Mouse (Mus musculus) midbrain, postnatal 0 days (tissue): ENCODE results near the gene Gm4450. TPM values are rescaled to one million over a fixed set of nuclear protein-coding genes. Genes with fewer than 3 reads are reported as not detected.
"Not testable (repeated sequence)": the region's sequence is repeated elsewhere in the genome, so short reads cannot be mapped to it uniquely, and the experiment has no call there.

Experiments used
- ATAC-seq: fragments of 200-750 bp; cut with Nextera tagmentation; 2 replicates; pipeline ENCODE4 v1.8.0; 2017; ENCODE audit warnings: moderate number of reproducible peaks, mild to moderate bottlenecking, moderate TSS enrichment, moderate library complexity; ENCODE audit not compliant: low FRiP score
- DNase-seq: peaks from one replicate; pipeline ENCODE4 v3.0.0-alpha.2; 2015; ENCODE audit warnings: low spot score
- H3K27ac ChIP-seq: fragments of 300-500 bp; sonication (generic); 2 replicates; pipeline ENCODE4 v1.5.1; 2014; ENCODE audit warnings: low read depth, mild to moderate bottlenecking, low read length, mixed read lengths
- H3K27me3 ChIP-seq: fragments of 300-500 bp; sonication (generic); 2 replicates; pipeline ENCODE4 v1.6.1; 2014; ENCODE audit warnings: low read length, control low read depth, mixed read lengths; ENCODE audit not compliant: insufficient read depth
- H3K36me3 ChIP-seq: fragments of 300-500 bp; sonication (generic); 2 replicates; pipeline ENCODE4 v1.6.1; 2014; ENCODE audit warnings: low read length, control low read depth, mixed read lengths; ENCODE audit not compliant: insufficient read depth
- H3K4me1 ChIP-seq: fragments of 300-500 bp; sonication (generic); 2 replicates; pipeline ENCODE4 v1.6.1; 2014; ENCODE audit warnings: mild to moderate bottlenecking, control low read depth, antibody characterized with exemption, low read length, mixed read lengths; ENCODE audit not compliant: insufficient read depth
- H3K4me2 ChIP-seq: fragments of 300-500 bp; sonication (generic); 2 replicates; pipeline ENCODE4 v1.6.1; 2014; ENCODE audit warnings: low read depth, mild to moderate bottlenecking, low read length, mixed read lengths; ENCODE audit not compliant: poor library complexity, severe bottlenecking
- H3K4me3 ChIP-seq: fragments of 300-500 bp; sonication (generic); 2 replicates; pipeline ENCODE4 v1.5.1; 2014; ENCODE audit warnings: low read depth, mild to moderate bottlenecking, low read length, moderate library complexity
- H3K9ac ChIP-seq: fragments of 300-500 bp; sonication (generic); replicated peaks from 2 replicates; pipeline ENCODE4 v1.6.1; 2014; ENCODE audit warnings: mild to moderate bottlenecking, low read length, moderate library complexity, mixed read lengths; ENCODE audit not compliant: poor library complexity, severe bottlenecking
- H3K9me3 ChIP-seq: fragments of 300-500 bp; sonication (generic); 2 replicates; pipeline ENCODE4 v1.6.1; 2016; ENCODE audit warnings: low read length, control low read depth
- CTCF ChIP-seq: IDR thresholded peaks from 2 replicates; pipeline ENCODE4 v1.5.1; 2016; ENCODE audit warnings: antibody characterized with exemption, mild to moderate bottlenecking
- WGBS: fragments of 180-500 bp; shearing (Covaris S2); extraction: QIAGEN DNeasy Blood & Tissue Kit; methylation state at CpG from one replicate; pipeline ENCODE4 v1.1.7; 2014; 5-methylcytosine and 5-hydroxymethylcytosine counted together
- polyA plus RNA-seq: library from polyadenylated mRNA; unstranded; fragments of >200 nt; fragmentation: Nextera tagmentation; extraction: Ambion mirVana; gene quantifications from 2 replicates; pipeline ENCODE4 v1.2.1, GENCODE M21; 2015
- total RNA-seq: library from RNA; depleted of rRNA; stranded (reverse); fragments of >200 nt; gene quantifications from 2 replicates; pipeline ENCODE4 v1.2.3, GENCODE M21; 2014

Gm4450 gene
- total and polyA plus RNA-seq, 2 experiments from 2014 or later: not detected

DNA sequence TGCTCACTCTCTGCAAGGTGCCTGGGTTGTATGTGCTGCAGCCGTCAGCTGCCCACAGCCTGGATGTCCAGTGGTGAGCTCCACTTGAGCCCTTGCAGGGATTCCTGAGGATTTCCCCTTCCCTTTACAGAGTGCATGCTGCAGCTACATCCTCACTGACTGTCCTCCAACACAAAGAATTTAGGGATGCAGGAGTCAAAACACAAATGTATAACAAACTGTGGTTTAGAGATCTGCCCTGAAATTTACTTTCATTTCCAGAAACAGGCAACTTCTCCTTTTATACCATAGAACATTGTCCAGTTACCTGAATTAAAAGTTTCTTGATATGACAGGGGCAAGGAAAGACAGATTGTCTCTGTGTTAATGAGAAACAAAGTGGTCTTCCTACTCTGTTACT, 13.0 kb downstream of the Gm4450 start:
- H3K36me3 ChIP-seq, DNase-seq, H3K4me2 ChIP-seq, H3K27ac ChIP-seq, ATAC-seq, H3K27me3 ChIP-seq, H3K4me3 ChIP-seq, H3K9ac ChIP-seq, H3K9me3 ChIP-seq, H3K4me1 ChIP-seq: not testable (repeated sequence)
- WGBS: 80% methylated on average over 1 of the region's 1 CpGs

DNA sequence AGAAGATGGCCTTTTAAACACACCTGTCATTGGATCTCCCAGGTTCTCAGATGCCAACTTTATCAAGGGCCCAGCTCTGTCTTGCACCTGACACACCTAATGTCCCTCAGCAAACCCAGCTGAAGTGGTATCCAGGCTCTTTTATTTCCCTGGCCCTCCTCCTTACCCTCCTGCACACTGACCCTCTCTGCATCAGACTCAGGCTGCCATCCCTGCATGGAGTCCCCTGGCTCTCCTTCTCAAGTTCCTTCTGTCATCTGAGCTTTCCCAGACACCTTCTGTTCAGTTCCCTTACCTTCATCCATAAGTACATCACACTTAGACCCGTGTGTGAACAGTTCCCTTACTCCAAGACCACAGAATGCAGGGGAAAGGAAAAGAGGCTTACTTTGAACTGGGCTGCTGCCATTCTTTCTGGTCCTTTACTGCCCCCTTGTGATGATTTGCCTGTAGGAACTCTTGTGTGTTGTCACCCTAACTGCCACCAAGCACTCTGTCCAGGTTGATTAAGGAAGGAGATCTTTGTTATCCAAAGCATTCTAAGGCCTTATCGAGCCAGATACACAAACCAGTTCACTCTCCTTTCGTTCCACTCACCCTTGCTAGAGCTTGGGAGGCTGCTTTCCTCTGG, 13.7 kb downstream of the Gm4450 start:
- WGBS: 9% methylated on average over 3 of the region's 3 CpGs
- H3K36me3 ChIP-seq, H3K9me3 ChIP-seq, H3K4me2 ChIP-seq, H3K4me1 ChIP-seq, DNase-seq, H3K27me3 ChIP-seq, H3K9ac ChIP-seq, H3K4me3 ChIP-seq, H3K27ac ChIP-seq: not testable (repeated sequence)
- TF ChIP-seq CTCF: peak; percentile 54
- peak; percentile 47; the same call in 1 of the 2 replicates for ATAC-seq

DNA sequence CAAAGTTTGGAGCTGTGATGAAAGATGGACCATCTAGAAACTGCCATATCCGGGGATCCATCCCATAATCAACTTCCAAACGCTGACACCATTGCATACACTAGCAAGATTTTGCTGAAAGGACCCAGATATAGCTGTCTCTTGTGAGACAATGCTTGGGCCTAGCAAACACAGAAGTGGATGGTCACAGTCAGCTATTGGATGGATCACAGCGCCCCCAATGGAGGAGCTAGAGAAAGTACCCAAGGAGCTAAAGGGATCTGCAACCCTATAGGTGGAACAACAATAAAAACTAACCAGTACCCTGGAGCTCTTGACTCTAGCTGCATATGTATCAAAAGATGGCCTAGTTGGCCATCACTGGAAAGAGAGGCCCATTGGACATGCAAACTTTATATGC, 14.7 kb downstream of the Gm4450 start:
- H3K27ac ChIP-seq, H3K4me2 ChIP-seq, ATAC-seq, DNase-seq, H3K4me1 ChIP-seq, H3K9ac ChIP-seq, H3K9me3 ChIP-seq, H3K4me3 ChIP-seq, H3K27me3 ChIP-seq, H3K36me3 ChIP-seq: not testable (repeated sequence)
- WGBS: 51% methylated on average over 3 of the region's 3 CpGs

GRCm38 (mm10) chr3:98435030-98435429, 21.9 kb downstream of the Gm4450 start:
- WGBS: 100% methylated on average over 1 of the region's 1 CpGs
- Histone ChIP-seq H3K4me1 (no peaks in the 10 kb centered on the region), H3K9ac (no peak overlapping the region), H3K36me3 (no peaks in the 10 kb centered on the region), H3K27ac (no peak overlapping the region), H3K27me3 (no peaks in the 10 kb centered on the region), H3K4me2 (no peak overlapping the region), H3K4me3 (no peak overlapping the region), H3K9me3 (no peaks in the 10 kb centered on the region)
- DNase-seq: no peak
- ATAC-seq: no peak
- TF ChIP-seq CTCF: no peak

DNA sequence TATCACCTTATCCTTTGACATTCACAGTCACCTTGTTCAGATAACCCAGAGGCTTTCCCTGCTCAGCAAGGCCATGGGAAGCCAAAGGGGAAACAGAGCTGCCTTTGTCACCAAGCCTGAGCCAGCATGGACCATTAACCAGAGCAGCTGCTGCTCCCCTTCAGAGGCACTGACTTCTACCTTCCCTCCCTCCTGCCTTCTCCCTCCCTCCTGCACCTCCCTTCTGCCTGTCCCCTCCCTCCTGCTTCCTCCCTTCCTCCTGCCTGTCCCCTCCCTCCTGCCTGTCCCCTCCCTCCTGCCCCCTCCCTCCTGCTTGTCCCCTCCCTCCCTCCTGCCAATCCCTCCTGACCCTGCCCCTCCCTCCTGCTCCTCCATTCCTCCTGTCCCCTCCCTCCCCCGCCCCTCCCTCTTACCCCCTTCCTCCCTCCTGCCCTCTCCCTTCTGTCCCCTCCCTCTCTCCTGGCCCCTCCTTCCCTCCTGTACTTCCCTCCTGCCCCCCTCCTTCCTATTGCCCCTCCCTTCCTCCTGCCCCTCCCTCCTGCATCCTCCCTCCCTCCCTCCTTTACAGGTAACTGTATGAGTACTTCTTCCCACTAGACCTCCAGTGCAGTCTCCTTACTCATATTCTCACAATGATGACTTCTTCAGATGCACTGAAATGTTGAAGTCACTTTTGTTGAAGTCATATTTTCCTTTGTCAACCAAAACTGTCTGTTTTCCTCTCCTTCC, 22.7 kb downstream of the Gm4450 start:
- no peaks in the 10 kb centered on the region for H3K27me3 ChIP-seq
- no peaks in the 10 kb centered on the region for H3K36me3 ChIP-seq
- no peak overlapping the region for H3K27ac ChIP-seq
- H3K4me1 ChIP-seq: no peaks in the 10 kb centered on the region
- no peaks in the 10 kb centered on the region for H3K9me3 ChIP-seq
- H3K4me3 ChIP-seq: no peak overlapping the region
- H3K9ac ChIP-seq: no peak overlapping the region
- DNase-seq (no peak), ATAC-seq (no peak)
- WGBS: no CpG with 5 or more reads among the region's 1 CpGs
- TF ChIP-seq CTCF: no peak
- H3K4me2 ChIP-seq: no peak overlapping the region

GRCm38 (mm10) chr3:98428928-98429525, 27.9 kb downstream of the Gm4450 start:
- peak overlapping the region; percentile 51; the same call in 1 of the 2 replicates for H3K4me3 ChIP-seq
- no peak for TF ChIP-seq CTCF
- ATAC-seq (no peak), DNase-seq (no peak)
- peaks cover 7% of the 10 kb centered on the region; the same call in 1 of the 2 replicates for H3K4me1 ChIP-seq
- no peak overlapping the region for H3K9ac ChIP-seq
- H3K36me3 ChIP-seq: peaks cover 7% of the 10 kb centered on the region; the same call in 1 of the 2 replicates
- 52% methylated on average over 8 of the region's 8 CpGs for WGBS
- H3K9me3 ChIP-seq: no peaks in the 10 kb centered on the region
- no peaks in the 10 kb centered on the region for H3K27me3 ChIP-seq
- H3K27ac ChIP-seq: no peak overlapping the region
- no peak overlapping the region for H3K4me2 ChIP-seq
